Mouse (Mus musculus): Measurements from ENCODE around the gene Gata1.
"Not testable (repeated sequence)": the region's sequence is repeated elsewhere in the genome, so short reads cannot be mapped to it uniquely, and the experiment has no call there.

The Gata1 gene

GRCm38 (mm10) chrX:7966161-7966560 lies 11.7 kb downstream of the Gata1 start:
- CTCF ChIA-PET, result no interaction called here

- CTCF ChIA-PET, result no interaction called here
Observed at GRCm38 (mm10) chrX:7963829-7964626, 13.8 kb downstream of the Gata1 start.

- CTCF ChIA-PET, result no interaction called here
Observed at GRCm38 (mm10) chrX:7958868-7959267, 19.0 kb downstream of the Gata1 start.

GRCm38 (mm10) chrX:7950091-7950490 lies 27.8 kb downstream of the Gata1 start:
- CTCF ChIA-PET, result no interaction called here

- CTCF ChIA-PET, result interaction anchor here (0.6 kb wide), 1 partner anchor 184 kb away, joined by 3 read pairs; no protein-coding TSS in a partner anchor
Observed at GRCm38 (mm10) chrX:7947900-7948492, 29.9 kb downstream of the Gata1 start.

- CTCF ChIA-PET, result no interaction called here
Observed at GRCm38 (mm10) chrX:7947108-7947899, 30.6 kb downstream of the Gata1 start, which contains the start of gene Hdac6. TSS of gene Hdac6 (minus strand) at chrX:7947889.

- CTCF ChIA-PET, result no interaction called here
Observed at GRCm38 (mm10) chrX:7945618-7946017, 32.3 kb downstream of the Gata1 start.

- CTCF ChIA-PET, result no interaction called here
Observed at GRCm38 (mm10) chrX:7937667-7938066, 40.2 kb downstream of the Gata1 start.

GRCm38 (mm10) chrX:7936874-7937273 lies 41.0 kb downstream of the Gata1 start:
- CTCF ChIA-PET, result no interaction called here

GRCm38 (mm10) chrX:7928270-7928790 lies 49.5 kb downstream of the Gata1 start, which contains the start of gene Eras:
TSS of gene Eras (minus strand) at chrX:7928607.
- CTCF ChIA-PET, result interaction anchor here (0.5 kb wide), 1 partner anchor 36 kb away, joined by 3 read pairs; no protein-coding TSS in a partner anchor

- CTCF ChIA-PET, result no interaction called here
Observed at GRCm38 (mm10) chrX:7927116-7927515, 50.8 kb downstream of the Gata1 start.

GRCm38 (mm10) chrX:7926266-7926665 lies 51.6 kb downstream of the Gata1 start:
- CTCF ChIA-PET, result no interaction called here

GRCm38 (mm10) chrX:7922032-7922431 lies 55.8 kb downstream of the Gata1 start:
- CTCF ChIA-PET, result no interaction called here

GRCm38 (mm10) chrX:7919601-7920383 lies 58.1 kb downstream of the Gata1 start, which contains the start of gene Pcsk1n:
TSS of gene Pcsk1n (plus strand) at chrX:7919822.
- CTCF ChIA-PET, result no interaction called here

- CTCF ChIA-PET, result not testable (repeated sequence)
Observed at GRCm38 (mm10) chrX:7917960-7918359, 59.9 kb downstream of the Gata1 start.

GRCm38 (mm10) chrX:7915669-7916068 lies 62.2 kb downstream of the Gata1 start:
- CTCF ChIA-PET, result not testable (repeated sequence)

- CTCF ChIA-PET, result no interaction called here
Observed at GRCm38 (mm10) chrX:7910473-7910872, 67.4 kb downstream of the Gata1 start.

Measured in spleen, embryonic (tissue).